Mouse (Mus musculus) kidney, postnatal 4 days (tissue): ENCODE measurements around the gene Kpna7.
A peak's percentile ranks its signal among the peaks of the same experiment; 100 is the strongest.

Experiments used
- DNase-seq, 2 experiments: peaks; one replicate each; pipeline ENCODE4 v3.0.0; 2021; ENCODE audit warnings: mixed read lengths in 2 of 2

The Kpna7 gene

GRCm38 (mm10) chr5:144952592-144952991 lies 131.2 kb downstream of the Kpna7 start:
- DNase-seq: no peak

GRCm38 (mm10) chr5:144950428-144951051 lies 133.3 kb downstream of the Kpna7 start:
- DNase-seq: no peak

- peak in 1 of 2 experiments; percentile 47 for DNase-seq
These were observed 134.0 kb downstream of the Kpna7 start for GRCm38 (mm10) chr5:144949856-144950255.

- no peak for DNase-seq
These were observed 135.4 kb downstream of the Kpna7 start for GRCm38 (mm10) chr5:144948422-144948821.

GRCm38 (mm10) chr5:144948002-144948401 lies 135.8 kb downstream of the Kpna7 start:
- DNase-seq: no peak

- DNase-seq: no peak
These were observed 137.8 kb downstream of the Kpna7 start for GRCm38 (mm10) chr5:144946032-144946431.

- no peak for DNase-seq
These were observed 138.9 kb downstream of the Kpna7 start for GRCm38 (mm10) chr5:144944932-144945331.

GRCm38 (mm10) chr5:144944370-144944769 lies 139.5 kb downstream of the Kpna7 start:
- DNase-seq: no peak

GRCm38 (mm10) chr5:144943346-144943745 lies 140.5 kb downstream of the Kpna7 start:
- no peak for DNase-seq

GRCm38 (mm10) chr5:144942431-144942830 lies 141.4 kb downstream of the Kpna7 start:
- DNase-seq: no peak

- no peak for DNase-seq
These were observed 142.9 kb downstream of the Kpna7 start for GRCm38 (mm10) chr5:144940904-144941303.

GRCm38 (mm10) chr5:144937304-144937703 lies 146.5 kb downstream of the Kpna7 start:
- no peak for DNase-seq
